Mouse (Mus musculus) cerebellum, adult 9-10 months (tissue): Measurements from ENCODE around the gene Stum.

Source experiments
- DNase-seq: peaks from one replicate; pipeline ENCODE4 v3.0.0; 2022

The Stum gene

GRCm38 (mm10) chr1:180492777-180493176 is 9.5 kb upstream of the Stum start:
- DNase-seq, result no peak

GRCm38 (mm10) chr1:180485346-180485745 is 2.0 kb upstream of the Stum start:
- no peak for DNase-seq

- no peak for DNase-seq
Measured at GRCm38 (mm10) chr1:180482840-180483398, 385 bp downstream of the Stum start.

GRCm38 (mm10) chr1:180481956-180482355 is 1.3 kb downstream of the Stum start:
- no peak for DNase-seq

GRCm38 (mm10) chr1:180481331-180481730 is 2.0 kb downstream of the Stum start:
- DNase-seq, result no peak

- DNase-seq, result no peak
Measured at GRCm38 (mm10) chr1:180480325-180480724, 3.0 kb downstream of the Stum start.

- no peak for DNase-seq
Measured at GRCm38 (mm10) chr1:180473566-180473965, 9.7 kb downstream of the Stum start.

GRCm38 (mm10) chr1:180468004-180468403 is 15.3 kb downstream of the Stum start:
- no peak for DNase-seq

- no peak for DNase-seq
Measured at GRCm38 (mm10) chr1:180465620-180466019, 17.7 kb downstream of the Stum start.

GRCm38 (mm10) chr1:180464357-180464756 is 18.9 kb downstream of the Stum start:
- no peak for DNase-seq

GRCm38 (mm10) chr1:180462983-180463475 is 20.3 kb downstream of the Stum start:
- no peak for DNase-seq

GRCm38 (mm10) chr1:180462396-180462795 is 20.9 kb downstream of the Stum start:
- no peak for DNase-seq

- no peak for DNase-seq
Measured at GRCm38 (mm10) chr1:180460721-180461120, 22.6 kb downstream of the Stum start.

- no peak for DNase-seq
Measured at GRCm38 (mm10) chr1:180458680-180459079, 24.6 kb downstream of the Stum start.

GRCm38 (mm10) chr1:180458274-180458673 is 25.0 kb downstream of the Stum start:
- DNase-seq, result peak; percentile 52

- DNase-seq, result no peak
Measured at GRCm38 (mm10) chr1:180449641-180450040, 33.7 kb downstream of the Stum start.

- DNase-seq, result no peak
Measured at GRCm38 (mm10) chr1:180444411-180444810, 38.9 kb downstream of the Stum start.

GRCm38 (mm10) chr1:180439496-180439895 is 43.8 kb downstream of the Stum start:
- no peak for DNase-seq

GRCm38 (mm10) chr1:180434925-180435324 is 48.4 kb downstream of the Stum start:
- no peak for DNase-seq

GRCm38 (mm10) chr1:180433796-180434566 is 49.3 kb downstream of the Stum start:
- peak; percentile 79 for DNase-seq

GRCm38 (mm10) chr1:180433098-180433538 is 50.2 kb downstream of the Stum start:
- no peak for DNase-seq

GRCm38 (mm10) chr1:180431833-180432232 is 51.5 kb downstream of the Stum start:
- DNase-seq, result no peak

- no peak for DNase-seq
Measured at GRCm38 (mm10) chr1:180429819-180430218, 53.5 kb downstream of the Stum start.

GRCm38 (mm10) chr1:180428871-180429270 is 54.4 kb downstream of the Stum start:
- DNase-seq, result no peak
